Mouse (Mus musculus) kidney, adult 18-20 months (tissue): Measurements from ENCODE around the gene Abca17.

Experiments used
- DNase-seq: peaks from one replicate; pipeline ENCODE4 v3.0.0; 2021

Gene Abca17

DNA sequence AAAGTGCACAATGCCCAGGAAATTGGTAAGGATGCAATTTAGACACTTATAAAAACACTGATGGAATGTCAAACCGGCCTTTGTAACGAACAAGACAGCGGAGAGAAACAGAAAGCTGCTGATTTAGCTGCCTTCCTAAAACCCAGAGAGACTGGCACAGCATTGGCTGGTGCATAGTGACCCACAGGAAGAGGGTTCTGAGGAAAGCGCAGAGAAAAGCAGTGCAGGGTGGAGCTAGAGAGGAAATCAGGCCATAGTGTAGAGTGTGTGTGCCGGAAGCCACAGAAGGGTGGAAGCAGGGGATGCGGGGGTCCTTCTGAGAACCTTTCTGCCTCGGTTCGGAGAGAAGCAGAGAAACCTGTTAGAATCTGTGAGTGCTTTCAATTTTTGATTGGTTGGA is 6.2 kb downstream of the Abca17 start:
- DNase-seq: no peak

DNA sequence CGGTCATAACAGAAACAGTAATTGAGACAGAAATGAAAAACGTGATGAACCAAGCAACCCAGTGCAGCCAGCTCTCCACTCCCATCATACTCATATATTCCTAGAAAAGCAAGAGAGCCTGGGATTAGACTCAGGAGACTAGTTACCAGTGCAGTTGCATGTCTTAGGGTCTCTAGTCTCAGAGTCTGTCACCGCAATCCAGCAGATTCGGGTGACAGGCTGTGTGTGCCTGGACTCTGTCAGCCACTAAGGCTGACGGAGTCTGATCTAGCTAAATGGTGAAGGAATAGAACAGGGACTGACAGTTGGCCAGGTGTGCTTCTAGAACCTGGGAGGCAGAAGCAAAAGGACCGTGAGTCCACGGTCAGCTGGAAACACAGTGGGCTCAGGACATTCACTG is 23.2 kb downstream of the Abca17 start:
- no peak for DNase-seq

DNA sequence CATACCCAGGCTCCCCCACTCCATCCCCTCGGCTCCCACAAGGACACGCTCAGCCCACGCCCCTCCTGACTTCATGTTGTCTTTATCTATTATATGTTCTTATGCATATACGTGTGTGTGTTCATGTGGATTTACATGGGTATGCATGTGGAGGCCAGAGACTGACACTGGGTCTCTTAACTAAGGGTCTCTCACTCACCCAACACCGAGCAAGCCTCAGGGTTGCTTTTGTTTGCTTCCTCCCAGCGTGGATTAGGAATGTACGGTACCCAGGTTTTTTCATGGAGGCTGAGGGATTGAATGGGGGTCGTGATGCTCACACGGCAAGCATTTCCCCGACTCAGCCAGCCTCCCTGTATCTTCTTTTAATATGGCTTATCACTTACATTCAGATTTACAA is 25.8 kb downstream of the Abca17 start:
- no peak for DNase-seq

DNA sequence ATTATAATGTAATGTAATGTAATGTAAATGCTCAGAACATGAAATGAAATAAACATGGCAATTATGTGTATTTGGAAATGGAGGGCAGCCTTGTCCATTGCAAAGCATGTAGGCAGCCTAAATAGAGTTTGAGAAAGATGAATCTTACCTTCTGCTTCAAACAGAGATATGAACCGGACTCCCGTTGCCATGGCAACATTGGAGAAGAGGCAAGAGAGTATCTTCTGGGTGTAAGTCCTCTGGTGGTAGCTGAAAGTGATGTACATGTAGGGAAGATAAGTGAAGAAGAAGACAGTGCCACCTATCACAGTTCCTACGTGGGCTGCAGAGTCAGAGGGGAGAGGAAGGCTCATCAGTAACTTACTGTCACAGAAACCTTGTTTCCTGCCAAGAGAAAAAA is 30.0 kb downstream of the Abca17 start:
- no peak for DNase-seq

DNA sequence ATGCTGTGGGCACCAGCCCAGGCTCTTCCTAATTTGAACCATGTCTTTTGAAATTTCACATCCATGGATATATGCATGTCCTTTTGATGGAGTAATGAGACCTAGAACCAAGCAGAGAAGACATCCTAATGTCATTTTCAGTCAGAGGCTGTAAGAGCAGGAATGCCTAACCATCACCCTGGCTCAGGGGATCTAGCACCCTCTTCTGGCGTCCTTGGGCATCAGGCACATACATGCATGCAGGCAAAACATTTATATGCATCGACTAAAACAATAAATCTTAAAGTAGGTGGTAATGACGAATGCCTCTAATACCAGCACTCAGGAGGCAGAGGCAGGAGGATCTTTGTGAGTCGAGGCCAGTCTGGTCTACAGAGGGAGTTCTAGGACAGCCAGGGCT is 43.4 kb downstream of the Abca17 start:
- DNase-seq: peak; percentile 41

DNA sequence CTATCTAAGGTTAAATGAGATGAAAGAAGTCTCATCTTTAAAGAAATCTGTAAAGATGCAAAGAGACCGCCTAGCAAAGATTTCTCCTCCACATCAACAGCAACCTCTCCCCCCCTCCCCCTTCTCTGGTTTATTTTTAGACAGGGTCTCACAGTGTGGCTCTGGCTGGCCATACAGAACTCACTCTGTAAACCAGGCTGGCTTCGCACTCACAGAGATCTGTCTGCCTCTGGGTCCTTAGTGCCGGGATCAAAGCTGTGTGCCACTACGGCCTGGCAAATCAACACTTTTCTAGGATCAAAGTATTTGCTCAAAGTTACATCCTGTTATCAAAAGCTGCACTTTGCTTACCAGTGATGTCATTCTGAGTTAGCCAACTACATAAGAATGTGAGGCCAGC is 50.2 kb downstream of the Abca17 start:
- no peak for DNase-seq

DNA sequence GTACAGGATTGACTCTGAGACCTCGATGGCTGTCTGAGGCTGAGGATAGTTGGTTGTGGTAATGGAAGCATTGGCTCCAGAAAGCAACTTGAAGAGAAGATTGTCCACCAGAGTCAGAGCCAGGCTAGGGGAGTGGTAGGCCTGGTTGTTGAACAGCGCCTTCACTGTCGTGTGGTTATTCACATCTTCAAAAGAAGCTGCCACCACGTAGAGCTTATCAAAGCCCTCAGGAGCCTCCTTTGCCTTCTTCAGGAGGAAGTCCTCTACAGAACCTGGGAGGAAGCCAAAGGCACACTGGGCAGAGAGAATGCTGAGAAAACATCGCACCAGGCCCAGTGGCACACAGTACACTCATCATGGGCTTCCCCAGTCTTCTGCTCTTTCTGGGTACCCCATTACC is 61.5 kb downstream of the Abca17 start:
- DNase-seq: no peak

DNA sequence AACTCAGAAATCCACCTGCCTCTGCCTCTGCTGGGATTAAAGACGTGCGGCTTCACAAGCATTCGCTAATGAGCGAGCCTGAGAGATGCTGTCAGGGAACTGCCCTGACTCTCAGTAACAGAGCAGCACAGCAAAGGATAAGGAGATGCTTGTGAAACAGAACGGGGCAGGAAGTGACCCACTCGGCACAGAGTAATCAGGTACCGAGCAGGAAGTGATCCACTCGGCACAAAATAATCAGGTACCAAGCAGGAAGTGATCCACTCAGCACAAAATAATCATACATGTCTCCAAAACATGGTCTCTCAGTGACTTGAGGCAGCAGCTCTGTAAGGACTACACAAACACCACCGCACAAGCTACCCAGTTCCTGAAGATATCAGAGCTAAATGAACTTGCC is 62.4 kb downstream of the Abca17 start:
- DNase-seq: no peak

DNA sequence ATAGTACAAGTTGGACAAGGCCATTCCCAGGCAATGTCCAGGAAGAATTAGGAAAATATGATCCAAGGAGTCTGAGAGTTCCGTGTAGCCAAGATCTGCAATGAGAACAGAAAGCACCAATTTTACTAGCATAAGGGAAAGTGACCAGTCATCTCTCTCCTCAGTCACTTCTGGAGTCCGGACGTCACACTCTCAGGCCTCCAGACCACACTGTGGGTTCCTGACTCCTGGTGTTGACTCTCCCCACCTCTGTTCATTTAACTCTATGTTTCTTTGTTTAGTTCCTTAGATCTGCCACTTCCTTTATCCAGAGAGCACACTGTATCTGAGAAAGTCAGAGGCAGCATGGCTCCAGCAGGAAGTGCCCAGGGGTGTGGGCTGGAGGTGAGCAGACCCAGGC is 65.2 kb downstream of the Abca17 start:
- DNase-seq: no peak

DNA sequence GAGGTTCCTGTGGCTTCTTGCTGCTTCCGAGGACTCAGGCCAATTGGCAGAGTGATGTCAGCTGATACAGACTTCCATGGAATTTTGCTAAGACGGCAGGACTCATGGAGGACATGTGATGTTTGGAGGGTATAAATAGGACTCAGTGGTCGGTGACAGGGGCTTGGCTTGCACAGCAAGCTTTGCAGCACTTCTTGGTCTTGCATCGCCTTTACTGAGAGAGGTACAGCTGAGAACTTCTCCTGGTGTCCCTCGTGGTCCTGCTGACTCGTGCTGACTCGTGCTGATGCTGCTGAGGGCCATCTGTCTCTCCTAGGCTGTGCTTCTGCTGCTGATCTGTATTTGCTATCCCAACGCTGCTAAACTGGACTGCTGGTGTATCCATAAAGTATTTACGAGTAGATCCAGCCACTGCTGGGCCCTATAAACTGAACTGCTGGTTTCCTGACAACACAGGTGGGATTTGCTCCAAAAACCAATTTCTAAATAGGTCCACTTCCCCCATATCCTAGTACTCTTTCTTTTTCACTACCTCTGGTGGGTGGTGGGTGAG is 67.5 kb downstream of the Abca17 start:
- no peak for DNase-seq

DNA sequence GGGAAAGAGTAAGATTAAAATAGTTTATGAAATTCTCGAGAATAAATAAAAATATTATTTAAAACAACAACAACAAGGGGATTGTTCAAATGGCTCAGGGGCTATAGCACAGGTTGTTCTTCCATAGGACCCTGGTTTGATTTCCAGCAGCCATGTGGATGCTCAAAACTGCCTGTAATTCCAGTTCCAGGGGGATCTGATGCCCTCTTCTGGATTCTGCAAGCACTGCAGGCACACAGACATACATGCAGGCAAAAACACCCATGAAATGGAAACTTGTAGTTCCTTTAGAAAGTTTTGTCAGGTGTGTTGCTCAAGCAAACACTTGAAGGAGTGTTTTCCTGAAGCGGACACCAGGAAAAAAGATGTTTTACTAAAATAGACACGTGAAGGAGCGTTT is 68.2 kb downstream of the Abca17 start:
- DNase-seq: no peak

DNA sequence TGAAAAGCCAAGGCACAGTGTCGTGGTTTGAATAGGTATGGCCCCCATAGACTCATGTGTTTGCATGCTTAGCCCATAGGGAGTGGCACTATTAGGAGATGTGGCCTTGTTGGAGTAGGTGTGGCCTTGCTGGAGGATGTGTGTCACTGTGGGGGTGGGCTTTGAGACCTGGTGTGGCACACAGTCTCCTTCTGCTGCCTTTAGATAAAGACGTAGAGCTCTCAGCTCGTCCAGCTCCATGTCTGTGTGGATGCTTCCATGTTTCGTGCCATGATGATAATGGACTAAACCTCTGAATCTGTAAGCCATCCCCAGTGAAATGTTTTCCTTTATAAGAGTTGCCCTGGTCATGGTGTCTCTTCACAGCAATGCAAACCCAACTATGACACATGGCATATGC is 71.0 kb downstream of the Abca17 start:
- DNase-seq: no peak

DNA sequence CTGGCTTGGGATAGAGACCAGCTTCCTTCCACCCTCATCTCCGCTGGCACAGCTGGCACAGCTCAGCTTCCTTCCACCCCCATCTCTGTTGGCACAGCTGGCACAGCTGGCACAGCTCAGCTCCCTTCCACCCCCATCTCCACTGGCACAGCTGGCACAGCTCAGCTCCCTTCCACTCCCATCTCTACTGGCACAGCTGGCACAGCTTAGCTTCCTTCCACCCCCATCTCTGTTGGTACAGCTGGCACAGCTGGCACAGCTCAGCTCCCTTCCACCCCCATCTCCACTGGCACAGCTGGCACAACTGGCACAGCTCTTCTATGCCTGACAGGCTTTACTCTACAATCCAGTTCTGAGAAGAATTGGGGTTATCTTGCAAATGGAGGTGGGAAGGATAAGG is 83.7 kb downstream of the Abca17 start:
- no peak for DNase-seq

DNA sequence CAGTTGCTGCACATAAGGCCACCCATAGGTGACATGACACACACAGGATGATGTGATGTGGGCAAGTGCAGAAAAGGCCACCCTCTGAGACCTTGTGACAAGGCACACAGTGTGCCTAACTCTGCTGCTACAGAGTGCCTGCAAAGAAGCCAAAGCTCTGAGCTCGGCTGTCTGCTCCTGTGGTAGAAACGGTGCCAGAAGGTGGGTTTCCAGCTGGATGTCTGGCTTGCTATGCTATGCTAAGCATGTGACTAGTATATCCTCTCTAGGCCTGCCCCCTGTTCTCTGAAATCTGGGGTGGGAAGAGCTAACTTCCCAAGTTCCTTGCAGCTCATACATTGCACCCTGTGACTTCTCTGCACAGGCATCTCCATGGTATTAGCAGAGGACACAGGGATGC is 86.1 kb downstream of the Abca17 start:
- no peak for DNase-seq

DNA sequence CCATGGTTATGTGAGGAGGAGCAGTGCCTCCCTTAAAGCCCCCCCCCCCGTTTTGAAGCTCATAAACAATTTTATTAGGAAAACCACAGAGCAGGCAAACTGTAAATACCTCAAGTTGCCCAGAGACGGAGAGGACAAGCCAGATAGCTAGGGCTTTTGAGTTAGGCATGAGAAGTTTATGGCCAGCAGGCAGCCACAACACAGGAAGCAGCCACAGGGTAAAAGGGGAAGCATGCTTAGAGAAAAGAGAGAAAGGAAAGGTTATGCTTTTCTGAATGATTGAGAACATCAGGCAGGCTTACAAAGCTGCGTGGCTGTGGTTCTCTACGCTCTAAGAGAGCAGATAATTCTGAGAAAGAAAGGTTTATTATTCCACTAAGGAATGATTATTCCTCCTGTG is 90.4 kb downstream of the Abca17 start:
- DNase-seq: no peak

DNA sequence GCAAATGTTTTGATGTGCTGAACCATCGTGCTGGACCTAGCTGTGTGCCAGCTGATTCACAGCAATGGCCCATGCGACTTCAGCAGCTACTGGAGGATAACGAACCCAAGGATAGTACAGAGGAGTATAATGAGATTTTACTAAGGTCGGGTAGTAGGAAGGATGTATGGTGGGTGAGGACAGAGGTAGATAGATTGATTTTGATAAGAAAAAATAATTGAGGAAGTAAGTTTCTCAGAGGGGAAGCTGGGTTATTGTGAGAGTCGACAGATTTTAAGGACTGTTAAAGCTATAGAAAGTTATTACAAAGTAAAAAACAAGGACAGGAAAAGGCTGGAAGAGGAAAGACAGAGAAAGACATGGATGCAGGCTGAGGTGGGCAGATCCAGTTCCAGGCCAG is 91.2 kb downstream of the Abca17 start:
- no peak for DNase-seq

DNA sequence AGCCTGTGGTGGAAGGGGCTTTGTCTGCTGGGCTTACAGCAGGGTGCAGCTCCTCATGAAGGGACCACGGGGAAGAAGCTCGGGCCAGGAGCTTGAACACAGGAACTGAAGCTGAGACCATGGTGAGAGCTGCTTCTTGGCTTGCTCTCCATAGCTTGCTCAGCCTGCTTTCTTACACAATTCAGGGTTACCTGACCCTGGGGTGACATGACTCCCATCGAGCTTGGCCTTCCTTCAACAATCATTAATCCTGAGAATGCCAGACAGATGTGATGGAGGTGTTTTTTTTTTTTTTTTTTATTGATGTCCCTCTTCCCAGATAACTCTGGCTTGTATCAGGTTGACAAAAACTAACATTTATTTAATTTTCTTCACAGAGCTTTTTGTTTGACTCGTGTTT is 91.9 kb downstream of the Abca17 start:
- DNase-seq: no peak

DNA sequence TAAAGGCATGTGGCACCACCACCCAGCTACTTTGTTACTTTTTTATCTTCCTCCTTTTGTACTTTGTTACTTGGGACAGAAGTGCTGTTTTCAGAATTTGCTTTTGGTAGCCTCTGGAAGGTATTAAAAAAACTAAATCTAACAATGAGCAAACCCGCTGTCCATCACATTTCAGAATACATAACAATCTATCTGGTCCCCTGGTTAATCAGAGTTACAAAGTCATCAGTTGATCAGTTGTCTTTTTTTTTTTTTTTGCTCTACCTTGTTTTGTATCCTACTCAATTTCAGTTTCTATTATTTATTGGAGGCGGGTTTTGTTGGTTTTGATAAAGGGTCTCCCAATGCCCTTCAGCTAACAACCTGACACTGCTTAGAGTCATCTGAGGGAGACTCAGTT is 98.5 kb downstream of the Abca17 start:
- DNase-seq: no peak

DNA sequence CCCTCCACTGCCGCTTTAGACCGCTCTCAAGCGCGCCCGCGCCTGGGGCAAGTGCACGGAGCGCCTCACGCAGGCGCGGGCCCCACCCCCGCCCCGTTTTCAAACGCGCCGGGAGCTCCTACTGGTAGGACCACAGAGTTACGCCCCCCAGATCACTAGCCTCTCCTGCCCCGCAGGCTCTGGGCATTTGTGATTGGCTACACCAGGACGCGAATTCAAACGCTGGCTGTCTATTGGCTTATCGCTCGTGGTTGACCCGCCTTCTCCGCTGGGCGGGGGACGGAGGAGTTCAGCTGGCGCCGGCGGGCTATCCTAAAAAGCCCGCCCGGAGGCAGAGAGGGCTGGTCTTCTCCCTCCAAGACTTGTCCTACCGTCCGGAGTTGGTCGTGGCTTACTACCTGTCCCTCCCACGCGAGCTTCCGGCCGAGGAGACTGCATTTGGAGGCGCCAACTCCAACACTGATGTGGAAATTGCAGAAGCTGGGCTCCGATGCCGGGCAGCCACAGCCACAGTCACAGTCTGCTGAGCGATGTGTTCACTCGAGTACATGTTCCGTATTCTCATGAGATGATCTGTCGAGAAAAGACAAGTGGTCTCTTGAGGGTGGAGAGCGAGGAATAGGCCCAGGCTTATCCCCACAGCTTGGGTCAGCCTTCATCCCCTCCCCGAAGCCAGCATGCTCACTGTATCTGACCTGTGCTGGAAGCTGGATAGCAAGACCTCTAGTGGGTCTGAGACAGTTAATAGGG is 99.4 kb downstream of the Abca17 start, which contains the start of gene Ccnf:
Ccnf (minus strand) TSS at position 165 of the 750 bp plus-strand sequence.
- DNase-seq: peak; percentile 93

DNA sequence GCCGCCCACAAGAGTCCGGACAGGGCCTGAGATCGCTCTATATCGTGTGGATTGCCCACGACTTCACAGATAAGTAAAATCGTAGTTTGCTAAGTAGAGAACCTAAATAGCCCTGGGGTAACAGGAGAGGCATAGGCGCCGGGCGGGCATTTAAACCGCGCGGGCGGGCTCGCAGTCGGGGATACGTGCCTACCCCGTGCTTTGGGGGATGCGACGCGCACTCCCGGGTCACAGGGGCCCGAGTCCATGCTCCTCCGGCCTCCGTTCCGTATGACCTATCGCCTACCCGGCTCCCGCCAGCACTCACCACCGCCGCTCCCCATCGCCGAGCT is 99.9 kb downstream of the Abca17 start:
- no peak for DNase-seq

DNA sequence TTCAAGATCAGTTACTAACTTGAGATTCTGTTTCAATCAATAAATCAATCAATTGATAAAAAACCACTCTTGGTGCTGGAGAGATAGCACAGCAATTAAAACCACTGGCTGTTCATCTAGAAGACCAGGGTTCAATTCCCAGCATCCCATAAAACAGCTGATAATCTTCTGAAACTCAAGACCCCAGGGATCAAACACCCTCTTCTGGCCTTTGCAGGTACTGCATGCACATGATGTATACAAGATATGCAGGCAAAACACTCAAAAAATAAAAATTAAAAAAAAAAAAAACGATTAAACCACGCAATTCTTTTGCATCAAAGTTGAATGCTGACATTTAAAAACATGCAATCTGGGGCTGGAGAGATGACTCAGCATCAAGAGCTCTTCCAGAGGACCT is 102.2 kb downstream of the Abca17 start:
- DNase-seq: no peak

DNA sequence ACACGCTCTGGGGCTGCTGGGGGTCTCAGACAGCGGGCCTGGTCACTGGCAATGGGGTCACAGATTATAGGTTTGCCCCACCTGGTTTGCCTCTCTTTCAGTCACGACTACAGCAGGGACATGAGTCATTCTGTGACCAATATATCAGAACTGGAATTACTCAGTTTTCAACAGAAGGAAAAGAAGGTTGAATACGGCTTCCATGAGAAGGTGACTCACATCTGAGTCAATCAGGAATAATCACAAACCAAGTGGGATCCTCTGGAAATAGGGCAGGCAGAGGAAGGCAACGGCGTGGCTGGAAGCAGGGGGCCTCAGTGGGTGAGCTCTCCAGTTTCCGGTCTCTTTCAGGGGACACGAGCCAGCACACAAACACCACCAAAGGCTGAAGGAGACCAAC is 106.8 kb downstream of the Abca17 start:
- no peak for DNase-seq

DNA sequence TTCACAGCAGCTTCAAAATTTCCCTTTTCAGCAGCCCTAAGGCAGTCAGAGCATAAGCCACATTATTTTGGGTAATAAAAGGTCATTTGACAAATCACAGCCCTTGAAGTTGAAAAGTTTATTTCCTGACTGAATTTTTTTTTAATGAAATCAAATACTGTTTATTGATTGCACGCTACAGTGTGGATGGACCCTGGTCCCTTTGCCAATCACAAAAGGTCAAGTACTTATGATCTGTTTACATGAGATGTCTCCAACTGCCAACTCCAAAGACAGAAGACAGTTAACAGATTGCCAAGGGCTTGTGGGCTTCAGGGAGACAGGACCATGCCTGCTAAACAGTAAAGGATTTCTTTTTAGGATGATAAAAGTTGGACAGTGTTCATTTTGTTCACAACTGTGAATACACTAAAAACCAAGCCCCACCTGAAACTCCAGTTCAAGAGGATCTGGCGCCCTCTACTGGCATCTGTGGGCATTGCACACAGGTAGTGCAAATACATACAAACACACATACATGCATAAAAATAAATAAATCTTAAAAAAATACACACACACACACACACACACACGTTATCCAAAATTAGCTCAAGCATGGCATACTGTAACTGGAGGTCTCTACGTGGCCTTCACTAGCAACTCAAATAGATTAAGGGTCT is 107.4 kb downstream of the Abca17 start:
- DNase-seq: peak; percentile 47

DNA sequence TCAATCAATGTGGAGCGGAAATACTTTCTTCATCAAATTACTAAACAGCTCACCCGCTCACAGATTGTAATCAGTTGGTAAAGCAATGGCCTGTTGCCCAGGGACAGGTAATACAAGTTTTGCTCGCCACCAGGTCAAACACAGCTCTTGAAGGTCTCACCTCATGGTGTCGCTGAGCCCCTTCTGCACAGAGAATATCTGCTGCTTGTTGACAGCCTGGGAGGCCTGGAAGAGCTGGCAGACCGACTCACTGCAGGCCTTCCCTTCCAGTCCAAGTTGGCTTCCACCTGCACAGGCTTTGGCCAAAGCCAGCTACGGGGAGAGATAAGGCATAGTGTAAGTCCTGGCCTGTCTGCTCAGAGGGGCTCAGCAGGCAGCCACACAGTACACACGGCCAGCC is 113.9 kb downstream of the Abca17 start:
- no peak for DNase-seq

DNA sequence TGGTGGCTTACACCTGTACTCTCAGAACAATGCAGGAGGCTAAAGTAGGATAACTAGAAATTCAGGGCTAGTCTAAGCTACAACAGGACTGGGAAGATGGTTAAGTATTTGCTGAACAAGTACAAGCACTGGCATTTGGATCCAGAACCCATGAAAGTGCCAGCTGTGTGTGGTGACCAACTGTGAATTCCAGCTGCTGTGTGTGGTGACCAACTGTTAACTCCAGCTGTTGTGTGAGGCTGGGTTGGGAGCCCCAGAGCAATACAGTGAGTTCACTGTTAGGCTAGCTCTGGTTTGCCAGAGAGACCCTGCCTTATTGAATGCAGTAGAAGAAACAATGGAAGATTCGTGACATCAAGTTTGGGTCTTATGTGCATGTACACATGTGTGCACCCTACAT is 114.4 kb downstream of the Abca17 start:
- DNase-seq: no peak
